Mouse (Mus musculus) brain, adult 2 months (tissue): ENCODE results near the gene Wdr95.
A peak's percentile ranks its signal among the peaks of the same experiment; 100 is the strongest.
"Not testable (repeated sequence)": the region's sequence is repeated elsewhere in the genome, so short reads cannot be mapped to it uniquely, and the experiment has no call there.

Source experiments
- DNase-seq: peaks from one replicate; pipeline ENCODE4 v3.0.0; 2011; ENCODE audit warnings: low read depth, low spot score

Wdr95 gene

DNA sequence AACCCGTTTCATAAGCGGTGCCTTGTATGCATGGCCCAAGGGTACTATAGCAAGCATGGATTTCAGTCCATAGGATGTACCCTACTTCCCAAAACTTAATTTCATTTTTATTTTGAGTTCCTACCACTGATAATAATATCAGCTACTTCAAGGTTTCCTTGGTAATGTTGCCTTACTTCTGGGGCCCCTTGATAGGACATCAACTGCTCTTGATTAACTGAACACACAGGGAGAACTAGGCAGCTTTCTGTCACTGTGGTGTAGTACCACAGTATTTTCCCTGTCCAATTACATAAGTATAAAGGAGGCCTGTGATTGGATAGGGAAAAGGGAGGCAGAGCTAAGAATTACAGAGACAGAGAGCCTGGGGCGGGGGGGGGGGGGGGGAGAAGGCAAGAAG lies 13.6 kb upstream of the Wdr95 start:
- DNase-seq = no peak

DNA sequence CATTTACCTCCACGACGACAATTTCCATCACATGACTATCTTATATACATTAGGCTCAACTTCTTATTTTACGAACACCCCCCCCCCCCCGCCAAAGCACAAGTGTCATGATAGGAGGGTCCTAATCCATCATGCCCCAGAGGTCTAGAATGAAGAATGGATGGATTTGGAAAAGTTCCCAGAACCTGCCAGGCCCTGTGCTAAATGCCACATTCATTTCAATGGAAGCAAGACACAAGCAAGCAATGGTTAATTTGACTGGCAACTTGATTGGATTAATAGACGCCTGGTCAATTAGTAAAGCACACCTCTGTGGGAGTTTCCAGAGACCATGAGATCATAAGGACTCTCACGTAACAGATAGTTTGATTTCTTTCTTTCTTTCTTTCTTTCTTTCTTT lies 11.4 kb upstream of the Wdr95 start:
- no peak for DNase-seq

DNA sequence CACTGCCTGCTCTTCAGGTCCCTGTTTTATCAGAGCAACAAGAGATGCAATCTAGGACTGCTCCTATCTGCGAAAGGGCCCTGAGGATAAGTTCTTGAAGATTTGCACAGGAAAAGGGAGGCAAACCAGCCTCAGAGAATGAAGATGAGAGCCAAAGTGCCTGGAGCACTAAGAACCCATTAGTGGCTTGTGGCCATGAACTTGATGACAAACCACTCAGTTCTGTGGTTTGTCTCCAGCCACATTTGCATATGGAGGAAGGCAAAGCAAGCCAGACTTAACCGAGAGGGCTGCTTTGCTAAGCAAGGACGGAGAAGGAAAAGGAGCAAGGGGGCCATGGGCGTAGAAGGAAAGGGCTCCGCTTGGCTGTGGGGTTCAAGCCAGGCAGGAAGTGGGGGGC lies 7.7 kb upstream of the Wdr95 start:
- DNase-seq = no peak

DNA sequence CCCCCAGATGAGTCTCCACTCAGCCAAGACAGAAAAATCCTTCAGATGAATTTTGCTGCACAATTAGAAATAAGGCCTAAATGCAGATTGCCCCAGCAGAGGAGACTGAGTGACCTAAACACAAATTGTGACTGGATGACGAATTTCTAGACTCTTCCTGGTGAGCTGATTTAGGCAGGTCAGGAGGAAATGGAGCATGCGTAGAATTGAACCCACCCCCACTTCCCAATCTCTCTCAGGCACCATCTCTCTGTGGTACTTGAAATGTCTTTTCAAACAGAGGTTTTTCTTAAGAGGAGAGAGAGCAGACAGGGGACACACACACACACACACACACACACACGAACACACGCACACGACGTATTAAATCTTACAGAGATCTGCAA lies 4.6 kb upstream of the Wdr95 start:
- peak; percentile 71 for DNase-seq

DNA sequence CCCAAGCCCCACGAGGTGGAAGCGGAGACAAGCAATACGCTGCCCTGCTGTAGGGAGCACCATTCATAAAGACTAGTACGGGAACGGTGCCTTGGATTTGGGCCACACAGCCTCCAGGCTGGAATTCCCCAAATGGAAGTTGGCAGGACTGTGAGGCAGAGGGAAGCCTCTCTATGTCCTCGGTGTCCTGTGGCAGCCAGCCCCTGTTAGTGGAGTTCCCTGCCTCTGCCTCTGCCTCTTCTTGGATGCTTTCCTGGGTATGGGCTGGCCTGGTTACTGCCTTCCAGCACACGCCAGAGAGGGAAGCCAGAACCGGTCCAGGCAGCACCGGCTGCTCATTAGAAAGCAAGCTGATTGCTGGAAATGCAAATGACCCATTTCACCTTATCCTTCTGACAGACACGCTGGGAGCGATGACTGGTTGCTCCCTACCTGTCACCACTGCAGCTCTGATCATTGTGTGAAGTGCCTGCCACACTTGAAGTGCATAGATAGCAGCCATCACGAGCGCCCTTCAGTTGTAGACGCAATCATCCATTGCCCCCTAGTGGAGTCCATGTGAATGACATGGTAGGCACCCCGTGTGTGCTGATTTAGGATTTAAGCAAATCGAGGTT lies 4.1 kb upstream of the Wdr95 start:
- DNase-seq = peak; percentile 97

DNA sequence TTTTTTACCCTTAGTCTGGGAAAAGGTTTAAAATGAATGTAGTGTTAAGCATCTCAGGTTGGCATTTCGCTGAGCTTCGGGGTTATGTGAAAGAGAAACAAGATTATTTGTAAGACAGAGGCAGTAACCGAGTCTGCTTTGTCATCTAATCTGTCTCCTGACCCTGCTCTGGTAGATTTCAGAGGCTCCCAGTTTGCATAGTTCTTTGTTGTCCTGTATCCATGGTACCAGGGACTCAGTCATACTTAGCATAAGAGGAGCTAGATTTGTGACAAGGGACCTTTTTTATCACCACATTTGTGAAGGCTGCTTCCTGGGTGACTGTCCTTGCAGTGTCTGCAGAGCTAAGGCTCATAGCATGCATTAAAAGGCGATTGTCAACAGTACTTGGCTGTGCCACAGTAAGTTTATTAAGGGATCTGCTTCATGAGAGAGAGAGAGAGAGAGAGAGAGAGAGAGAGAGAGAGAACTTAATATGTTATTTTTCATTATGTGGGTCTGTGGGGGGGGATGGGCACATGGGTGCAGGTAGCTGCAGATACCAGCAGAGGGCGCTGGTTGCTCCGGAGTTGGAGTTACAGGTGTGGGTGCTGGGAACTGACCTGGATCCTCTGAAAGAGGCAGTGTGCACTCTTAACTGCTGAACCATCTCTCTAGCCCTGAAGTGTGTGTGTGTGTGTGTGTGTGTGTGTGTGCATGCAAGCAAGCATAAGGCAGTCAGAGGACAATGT lies 3.3 kb upstream of the Wdr95 start:
- peak; percentile 64 for DNase-seq

DNA sequence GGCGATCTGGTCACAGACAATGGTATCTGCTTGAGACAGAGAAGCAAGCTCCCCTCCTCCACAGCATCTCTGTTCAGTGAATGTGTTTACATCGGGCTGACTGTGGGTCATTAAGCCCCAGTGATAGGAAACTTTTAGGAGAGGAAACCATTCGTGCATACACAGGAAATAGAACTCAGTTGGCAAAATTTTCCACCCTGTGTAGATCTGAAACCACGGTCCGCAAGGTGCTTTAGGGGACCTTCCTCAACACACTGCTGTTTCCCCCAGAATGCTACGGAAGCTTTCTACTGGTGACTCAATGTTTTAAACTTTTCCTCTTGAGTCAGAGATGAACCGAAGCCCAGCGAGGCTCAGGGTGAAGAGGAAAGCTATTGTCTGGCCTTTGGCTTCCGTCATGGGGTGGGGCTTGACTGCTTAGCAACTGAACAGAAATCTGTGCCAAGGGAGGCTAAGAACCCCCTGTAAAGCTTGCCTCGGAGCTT lies 2.0 kb upstream of the Wdr95 start:
- DNase-seq = peak; percentile 92

DNA sequence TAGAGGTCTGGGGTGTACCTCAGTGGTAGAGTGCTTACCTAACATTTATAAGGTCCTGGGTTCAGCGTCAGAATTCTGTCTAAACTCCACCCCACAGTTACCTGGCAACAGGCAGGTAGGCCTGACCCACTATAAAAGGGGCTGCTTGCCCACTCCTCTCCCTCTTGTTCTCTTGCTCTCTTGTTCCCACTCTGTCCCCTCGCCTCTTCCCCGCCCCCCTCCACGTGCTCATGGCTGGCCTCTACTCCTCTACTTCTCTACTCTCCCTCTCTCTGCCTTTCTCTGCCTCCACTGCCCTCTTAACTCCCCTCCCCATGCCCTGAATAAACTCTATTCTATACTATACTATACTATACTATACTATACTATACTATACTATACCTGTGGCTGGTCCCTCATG lies 1.2 kb upstream of the Wdr95 start:
- not testable (repeated sequence) for DNase-seq

DNA sequence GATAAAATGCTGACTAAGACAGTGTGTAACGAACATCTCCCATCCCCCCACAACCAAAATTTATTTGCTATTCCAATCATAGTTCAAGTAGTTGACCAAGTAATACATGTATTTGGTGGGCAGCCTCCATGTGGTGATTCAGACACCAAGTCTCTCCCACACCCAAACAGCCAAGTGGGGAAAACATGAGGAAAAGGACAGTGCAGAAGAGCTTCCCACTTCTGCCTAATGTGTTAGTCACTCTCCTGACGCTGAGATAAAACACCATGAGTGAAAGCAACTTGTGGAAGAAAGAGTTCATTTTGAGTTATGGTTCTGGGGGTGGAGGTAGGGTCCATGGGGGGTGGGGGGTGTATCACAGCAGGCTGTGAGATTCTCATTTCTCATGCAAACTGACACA lies 5.4 kb downstream of the Wdr95 start:
- DNase-seq = peak; percentile 56

DNA sequence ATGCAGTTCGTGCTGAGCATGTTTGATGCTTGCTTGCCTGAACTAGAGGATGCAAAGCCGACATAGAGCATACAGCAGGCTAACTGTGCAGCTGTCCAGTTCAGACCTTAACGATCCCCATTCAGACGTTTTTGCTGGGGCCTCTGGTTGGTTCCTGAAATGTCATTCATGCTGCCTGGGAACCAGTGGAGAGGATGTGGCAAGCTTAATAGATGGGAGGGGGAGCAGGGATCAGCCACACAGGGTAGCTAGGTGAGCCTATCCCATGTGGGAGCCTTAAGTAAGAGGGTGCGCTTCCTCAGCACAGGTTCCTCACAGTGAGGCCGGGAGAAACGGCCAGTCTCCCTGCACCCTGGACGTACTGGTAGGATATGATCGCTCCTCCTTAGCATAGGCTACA lies 7.5 kb downstream of the Wdr95 start:
- peak; percentile 55 for DNase-seq

DNA sequence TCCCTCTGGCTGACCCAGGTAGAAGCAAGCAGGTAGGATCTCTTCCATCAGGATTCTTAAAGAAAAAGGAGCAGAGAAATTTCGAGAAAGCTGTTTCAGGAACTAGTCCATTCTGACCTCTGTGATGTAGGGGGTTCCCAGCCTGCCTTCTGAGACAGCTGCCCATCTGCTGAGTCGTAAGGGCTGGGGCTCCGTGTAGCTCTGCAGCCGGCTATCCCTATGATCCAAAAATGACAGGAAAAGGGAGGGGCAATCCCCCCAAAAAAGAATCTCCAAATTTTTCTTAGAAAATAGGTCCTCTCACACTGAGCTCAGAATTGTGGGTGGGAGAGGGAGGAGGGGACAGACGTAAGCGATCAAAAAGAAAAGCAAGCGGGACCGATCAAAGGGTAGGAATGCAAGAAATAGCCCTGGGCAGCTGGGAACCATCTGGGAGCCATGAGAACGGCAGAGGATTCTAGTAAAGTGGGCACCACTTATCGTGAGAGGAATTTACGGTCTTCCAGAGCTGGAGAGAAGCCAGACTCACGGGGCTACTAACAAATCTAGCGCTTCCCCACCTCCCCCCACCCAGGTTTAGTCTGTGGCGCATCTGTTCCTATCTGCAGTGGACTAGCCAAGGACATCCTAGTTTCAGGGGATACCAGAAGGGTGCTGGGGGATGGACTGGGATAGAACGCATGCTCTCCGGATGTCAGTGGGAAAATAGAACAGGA lies 9.5 kb downstream of the Wdr95 start:
- peak; percentile 82 for DNase-seq

DNA sequence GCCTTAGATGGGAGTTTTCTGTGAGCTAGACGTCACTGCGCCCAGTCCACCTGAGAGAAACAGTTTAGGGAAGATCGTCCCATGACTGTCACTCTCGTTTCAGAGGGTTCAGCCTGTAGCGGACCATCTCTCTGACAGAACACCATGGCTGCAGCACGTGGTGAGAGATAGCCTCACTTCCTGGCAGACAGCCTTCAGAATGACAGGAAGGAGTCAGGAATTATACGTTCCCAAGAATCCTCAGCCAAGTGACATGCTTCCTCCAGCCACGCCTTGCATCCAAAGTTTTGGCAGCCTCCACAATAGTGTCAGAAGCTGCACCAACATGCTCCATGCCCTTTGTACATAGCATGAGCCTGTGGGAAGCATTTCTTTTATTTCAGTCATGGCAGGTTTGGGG lies 10.1 kb downstream of the Wdr95 start:
- DNase-seq = peak; percentile 62

DNA sequence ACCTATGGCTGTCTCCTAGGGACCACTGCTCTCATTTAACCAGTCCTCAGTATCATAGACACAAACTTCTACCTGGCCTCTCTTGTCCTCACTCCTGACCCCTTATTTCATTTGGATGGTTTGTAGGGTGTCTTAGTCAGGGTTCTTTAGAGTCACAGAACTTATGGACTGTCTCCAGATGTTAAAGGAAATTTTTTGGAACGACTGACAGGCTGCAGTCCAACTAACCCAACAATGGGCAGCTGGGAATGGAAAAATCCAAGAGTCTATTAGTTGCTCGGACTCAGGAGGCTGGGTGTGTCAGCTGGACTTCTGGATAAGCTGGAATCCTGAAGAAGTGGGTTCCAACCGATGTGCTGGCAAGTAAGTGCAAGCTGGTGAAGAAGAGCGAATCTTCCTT lies 10.6 kb downstream of the Wdr95 start:
- no peak for DNase-seq

DNA sequence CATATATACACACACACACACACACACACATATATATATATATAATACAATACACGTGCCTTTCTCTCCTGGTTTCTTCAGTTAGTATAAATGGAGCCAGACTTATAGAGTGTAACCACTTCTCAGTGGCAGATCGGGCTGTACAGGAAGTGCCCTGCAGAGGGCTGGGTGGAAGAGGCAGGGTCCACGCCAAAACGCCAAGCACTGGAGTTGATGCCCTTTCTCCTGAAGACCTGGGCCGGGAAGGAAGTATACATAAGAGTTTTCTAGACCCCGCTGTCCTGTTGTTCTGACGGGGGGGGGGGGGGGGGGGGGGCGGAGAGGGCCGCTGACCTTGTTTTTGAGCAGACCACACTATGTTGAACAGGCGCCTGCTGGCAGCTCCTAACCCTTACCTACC lies 22.7 kb downstream of the Wdr95 start:
- DNase-seq = no peak

DNA sequence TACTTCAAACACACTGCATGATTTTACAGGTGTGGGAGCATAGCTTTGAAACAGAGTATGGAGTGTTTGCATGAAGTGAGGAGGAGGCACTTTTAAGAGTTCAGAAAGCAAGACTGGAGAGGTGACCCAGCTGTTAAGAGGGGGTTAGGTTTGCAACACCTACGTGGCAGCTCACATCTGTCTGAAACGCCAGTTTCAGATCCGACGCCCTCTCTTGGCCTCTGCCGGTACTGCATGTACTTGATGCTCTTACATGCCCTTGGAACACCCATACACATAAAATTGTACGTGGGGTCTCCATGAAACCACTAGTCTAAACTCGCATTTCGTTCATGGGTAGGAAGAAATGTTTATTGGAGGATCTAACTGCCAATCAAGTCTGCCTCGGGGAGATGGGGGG lies 24.3 kb downstream of the Wdr95 start:
- DNase-seq = peak; percentile 62

DNA sequence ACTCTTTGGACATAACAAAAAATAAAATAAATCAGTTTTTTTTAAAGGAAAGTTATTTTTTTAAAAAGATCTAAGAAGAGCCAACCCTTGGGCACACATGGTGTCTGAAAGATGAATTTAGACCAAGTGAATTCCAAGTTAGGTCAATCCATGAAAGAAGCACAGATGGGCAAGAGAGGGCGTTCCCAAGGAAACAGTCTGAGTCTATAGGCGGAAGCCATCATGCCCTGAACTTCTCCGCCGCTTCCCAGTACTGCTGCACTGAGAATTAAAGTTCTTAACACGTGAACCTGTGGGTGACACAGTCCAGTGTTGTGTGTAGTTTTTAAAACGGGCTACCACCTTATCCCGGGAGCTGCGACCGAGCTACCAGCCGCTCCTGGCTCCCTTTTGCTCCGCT lies 24.9 kb downstream of the Wdr95 start:
- peak; percentile 39 for DNase-seq

DNA sequence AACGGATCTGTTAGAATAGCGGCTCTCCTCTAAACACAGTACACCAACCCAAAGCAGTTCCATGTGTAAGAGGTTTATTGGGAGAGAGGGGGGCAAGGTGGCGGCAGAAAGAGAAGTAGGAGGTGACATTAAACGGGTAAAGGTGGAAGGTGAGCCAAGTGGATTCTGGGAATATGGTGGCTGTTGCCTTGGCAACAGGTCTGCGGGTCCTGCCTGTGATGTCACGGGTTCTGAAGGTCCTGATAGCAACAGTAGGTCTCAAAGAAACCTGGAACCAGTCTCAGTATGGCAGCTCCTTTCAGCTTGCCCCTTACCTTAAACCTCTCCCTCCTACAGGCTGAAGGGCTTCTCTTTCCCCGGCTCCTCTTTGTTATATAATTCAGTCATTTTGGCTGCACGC lies 25.9 kb downstream of the Wdr95 start:
- DNase-seq = no peak

DNA sequence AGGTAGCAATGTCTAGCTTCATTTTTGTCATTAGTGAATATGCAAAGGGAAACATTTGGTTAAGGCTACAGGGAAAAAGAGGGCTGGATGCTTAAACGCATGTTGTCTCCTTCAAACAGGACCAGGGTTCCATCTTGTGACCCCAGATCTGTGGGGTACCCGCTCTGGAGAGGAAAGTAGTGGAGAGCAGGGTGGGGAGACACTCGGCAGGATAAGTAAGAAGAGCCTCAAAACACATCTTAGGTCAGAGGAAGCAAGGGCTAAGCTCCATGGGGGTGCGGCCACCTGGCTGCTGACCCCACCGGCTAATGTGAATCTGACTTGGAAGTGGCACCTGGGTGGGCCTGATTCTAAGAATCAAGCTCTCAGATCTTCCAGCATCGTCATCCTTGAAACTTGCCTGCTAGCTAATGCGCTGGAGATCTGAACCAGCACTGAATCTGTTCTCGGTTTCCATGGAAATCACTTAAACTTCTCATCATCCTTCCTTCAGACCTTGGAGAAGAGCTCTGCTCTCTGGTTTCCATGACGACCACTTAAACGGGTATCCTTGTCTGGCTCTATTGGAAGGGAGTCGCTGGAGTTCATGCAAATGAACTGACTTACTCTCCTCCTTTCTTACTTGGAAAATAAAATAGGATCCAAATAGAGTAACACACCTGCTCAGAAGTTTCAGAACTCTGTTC lies 32.6 kb downstream of the Wdr95 start:
- peak; percentile 96 for DNase-seq

DNA sequence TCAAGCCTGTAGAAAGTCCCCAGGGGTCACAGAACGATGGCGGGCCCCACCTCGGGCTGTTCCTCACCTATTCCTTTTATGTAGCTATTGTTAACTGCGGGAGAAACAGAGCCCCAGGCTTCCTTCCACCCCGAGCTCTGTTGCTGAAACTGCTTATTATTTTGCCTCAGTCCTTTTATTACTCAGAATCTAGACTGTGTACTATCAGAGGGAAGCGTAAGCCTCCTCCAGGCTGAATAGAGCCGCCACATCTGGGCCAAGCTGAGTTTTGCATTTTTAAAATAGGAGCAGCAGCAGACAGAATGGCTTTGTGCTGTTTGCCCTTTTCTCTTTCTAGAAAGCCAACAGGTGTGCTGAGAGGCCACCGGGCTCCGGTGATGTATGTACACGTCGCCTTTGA lies 37.5 kb downstream of the Wdr95 start:
- peak; percentile 63 for DNase-seq

DNA sequence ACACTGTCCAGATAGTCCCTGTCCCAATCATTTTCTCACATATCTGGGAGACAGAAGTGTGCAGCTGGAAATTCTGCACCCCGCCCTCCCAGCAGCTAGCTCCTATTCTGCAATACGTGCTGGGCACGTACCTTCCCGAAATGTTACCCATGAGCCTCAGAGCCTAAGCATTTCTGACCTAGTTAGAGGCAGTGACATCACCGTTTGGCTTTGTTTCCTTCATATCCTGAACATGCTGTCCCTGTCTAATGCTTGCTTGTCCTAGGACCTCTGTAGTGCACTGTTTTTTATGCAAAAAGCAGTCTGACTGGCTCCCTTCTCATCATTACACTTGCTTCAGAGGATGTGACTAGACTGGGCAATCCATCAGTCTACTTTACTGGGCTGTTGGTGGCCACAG lies 38.5 kb downstream of the Wdr95 start:
- DNase-seq = peak; percentile 92

DNA sequence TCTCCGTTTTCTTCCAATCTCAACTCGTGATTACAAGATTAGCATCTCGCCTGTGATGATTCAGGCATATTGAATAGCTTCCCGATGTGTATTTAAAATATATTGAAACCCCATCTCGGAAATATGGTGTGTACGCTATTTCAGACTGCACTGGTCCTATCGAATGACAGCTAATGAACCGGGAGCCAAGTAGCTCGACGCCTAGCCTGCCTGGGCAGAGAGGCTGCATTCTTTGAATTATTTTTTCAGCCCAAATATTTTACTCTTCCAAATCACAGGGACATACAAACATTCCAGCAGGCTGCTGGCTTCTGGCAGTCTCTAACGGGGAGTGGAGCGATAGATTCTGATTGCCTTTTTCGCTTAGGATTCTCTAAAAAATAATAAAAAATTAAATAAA lies 40.5 kb downstream of the Wdr95 start:
- DNase-seq = no peak

DNA sequence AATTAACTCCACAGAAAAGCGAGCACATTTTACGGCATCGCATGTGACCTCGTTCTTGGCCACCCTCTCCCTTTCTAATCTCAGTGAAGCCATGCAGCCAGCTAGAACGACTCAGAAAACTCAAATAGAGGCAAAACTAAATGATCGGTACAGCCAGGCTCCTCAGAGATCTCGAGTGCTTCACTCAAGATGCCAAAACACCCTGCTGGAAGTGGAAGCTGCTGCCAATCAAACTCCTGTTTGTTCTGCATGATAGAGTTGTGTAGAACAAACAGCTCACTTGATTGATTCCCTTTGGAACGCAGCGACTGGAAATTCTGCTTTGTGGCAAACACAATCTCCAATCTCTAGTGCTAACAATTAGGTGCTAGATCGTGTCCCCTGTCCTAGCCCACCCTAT lies 48.5 kb downstream of the Wdr95 start:
- DNase-seq = peak; percentile 53
